Mouse (Mus musculus) hindbrain, embryonic 16.5 days (tissue): ENCODE results near the gene Nepro. TPM values are rescaled to one million over a fixed set of nuclear protein-coding genes. Genes with fewer than 3 reads are reported as not detected.

Experiments
- ATAC-seq: fragments of 200-750 bp; cut with Nextera tagmentation; 2 replicates; pipeline ENCODE4 v1.8.0; 2017; ENCODE audit warnings: moderate TSS enrichment, moderate library complexity
- H3K27ac ChIP-seq: fragments of 300-500 bp; sonication (generic); 2 replicates; pipeline ENCODE4 v1.5.1; 2014; ENCODE audit warnings: low read depth, mild to moderate bottlenecking, control low read depth, low read length, moderate library complexity
- H3K27me3 ChIP-seq: fragments of 300-500 bp; sonication (generic); replicated peaks from 2 replicates; pipeline ENCODE4 v1.6.1; 2014; ENCODE audit warnings: low read length; ENCODE audit not compliant: control insufficient read depth, insufficient read depth
- H3K36me3 ChIP-seq: fragments of 300-500 bp; sonication (generic); 2 replicates; pipeline ENCODE4 v1.6.1; 2014; ENCODE audit warnings: mild to moderate bottlenecking, low read length, moderate library complexity, mixed read lengths; ENCODE audit not compliant: control insufficient read depth, insufficient read depth
- H3K4me1 ChIP-seq: fragments of 300-500 bp; sonication (generic); 2 replicates; pipeline ENCODE4 v1.6.1; 2014; ENCODE audit warnings: low read depth, low read length; ENCODE audit not compliant: control insufficient read depth, insufficient read depth
- H3K4me2 ChIP-seq: fragments of 300-500 bp; sonication (generic); 2 replicates; pipeline ENCODE4 v1.6.1; 2014; ENCODE audit warnings: mild to moderate bottlenecking, low read length, control low read depth, moderate library complexity
- H3K4me3 ChIP-seq: fragments of 300-500 bp; sonication (generic); 2 replicates; pipeline ENCODE4 v1.5.1; 2014; ENCODE audit warnings: mild to moderate bottlenecking, low read length, control low read depth, moderate library complexity
- H3K9ac ChIP-seq: fragments of 300-500 bp; sonication (generic); 2 replicates; pipeline ENCODE4 v1.6.1; 2014; ENCODE audit warnings: low read depth, mild to moderate bottlenecking, control low read depth, low read length, moderate library complexity
- H3K9me3 ChIP-seq: fragments of 300-500 bp; sonication (generic); 2 replicates; pipeline ENCODE4 v1.6.1; 2014; ENCODE audit warnings: mild to moderate bottlenecking, low read length, moderate library complexity; ENCODE audit not compliant: control insufficient read depth
- WGBS: fragments of 180-500 bp; shearing (Covaris S2); extraction: QIAGEN DNeasy Blood & Tissue Kit; methylation state at CpG from one replicate; pipeline ENCODE4 v1.1.7; 2014; 5-methylcytosine and 5-hydroxymethylcytosine counted together
- polyA plus RNA-seq: library from polyadenylated mRNA; unstranded; fragments of >200 nt; fragmentation: Nextera tagmentation; extraction: Ambion mirVana; gene quantifications from 2 replicates; pipeline ENCODE4 v1.2.1, GENCODE M21; 2015

The Nepro gene
- polyA plus RNA-seq, 1 experiment from 2014 or later = 3.2 TPM

DNA sequence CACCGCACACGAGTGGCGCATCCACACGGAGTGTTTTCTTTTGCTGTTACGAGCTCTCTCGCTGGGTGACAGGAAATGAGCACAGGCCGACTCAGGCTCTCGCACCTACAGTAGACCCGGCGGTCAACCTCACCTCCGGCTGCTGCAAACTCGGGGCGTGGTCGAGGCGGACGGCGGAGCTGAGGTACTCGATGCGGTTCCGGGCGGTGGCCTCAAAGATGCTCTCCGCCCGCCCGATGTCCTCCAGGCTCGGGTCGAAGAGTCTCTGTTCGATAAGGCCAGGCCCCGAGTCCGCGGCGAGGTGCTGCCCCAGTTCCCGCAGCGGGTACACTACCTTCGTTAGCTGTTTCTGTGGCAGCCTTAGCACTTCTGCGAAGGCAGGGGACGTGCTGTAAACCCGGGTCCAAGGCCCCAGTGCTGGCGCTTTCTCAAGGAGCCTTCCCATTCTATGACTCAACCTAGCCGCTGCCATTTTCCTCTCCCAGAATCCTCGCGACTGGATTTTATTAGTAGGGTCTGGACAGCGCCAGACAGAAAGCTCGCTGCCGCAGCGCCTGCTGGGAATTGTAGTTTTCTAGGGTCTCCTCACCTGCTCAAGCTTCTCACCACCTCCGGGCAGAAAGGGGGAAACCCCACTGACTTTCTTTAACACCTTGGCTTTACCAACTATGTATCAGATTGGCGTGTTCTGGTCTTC is 21.9 kb downstream of the Nepro start, which contains the start of gene Gtpbp8:
Gene Gtpbp8 (minus strand): TSS at position 498 of the 697 bp plus-strand sequence.
- H3K9ac ChIP-seq = peak within 1 kb of the TSS; percentile 94
- H3K4me1 ChIP-seq = peaks cover 13% of the 10 kb centered on the region
- H3K4me3 ChIP-seq = peak within 1 kb of the TSS; percentile 88
- H3K36me3 ChIP-seq = peaks cover 9% of the 10 kb centered on the region
- peak within 1 kb of the TSS; percentile 98 for H3K27ac ChIP-seq
- H3K9me3 ChIP-seq = no peaks in the 10 kb centered on the region
- peak; percentile 97 for ATAC-seq
- under 1% methylated on average over 45 of the region's 47 CpGs for WGBS
- peak within 1 kb of the TSS; percentile 80 for H3K4me2 ChIP-seq
- no peaks in the 10 kb centered on the region for H3K27me3 ChIP-seq

- ATAC-seq = no peak
- Histone ChIP-seq H3K9ac (no peak overlapping the region), H3K27me3 (no peaks in the 10 kb centered on the region), H3K36me3 (no peaks in the 10 kb centered on the region), H3K4me3 (no peak overlapping the region), H3K27ac (no peak overlapping the region), H3K4me2 (no peak overlapping the region), H3K4me1 (peaks cover 13% of the 10 kb centered on the region), H3K9me3 (no peaks in the 10 kb centered on the region)
- WGBS = 61% methylated on average over 3 of the region's 3 CpGs
These were observed 23.9 kb downstream of the Nepro start for GRCm38 (mm10) chr16:44748007-44748406.

DNA sequence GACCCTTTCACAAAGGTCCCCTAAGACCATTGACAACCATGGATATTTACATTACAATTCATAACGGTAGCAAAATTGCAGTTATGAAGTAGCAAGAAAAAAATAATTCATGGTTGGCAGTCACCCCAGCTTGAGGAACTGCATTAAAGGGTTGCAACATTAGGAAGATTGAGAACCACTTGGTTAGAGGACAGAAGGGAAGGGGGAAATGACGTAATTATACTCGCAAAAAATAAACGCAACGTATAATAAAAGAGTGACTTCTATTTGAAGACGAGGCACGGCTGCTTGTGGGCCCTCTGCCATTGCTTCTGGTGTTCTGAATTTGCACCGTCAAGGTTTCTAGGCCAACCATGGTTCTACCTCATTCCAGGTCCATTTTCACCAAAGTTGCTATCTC is 33.6 kb downstream of the Nepro start:
- H3K4me1 ChIP-seq = no peaks in the 10 kb centered on the region
- ATAC-seq = no peak
- no peak overlapping the region for H3K27ac ChIP-seq
- H3K36me3 ChIP-seq = no peaks in the 10 kb centered on the region
- H3K9me3 ChIP-seq = no peaks in the 10 kb centered on the region
- no peak overlapping the region for H3K4me2 ChIP-seq
- no peak overlapping the region for H3K4me3 ChIP-seq
- no peaks in the 10 kb centered on the region for H3K27me3 ChIP-seq
- H3K9ac ChIP-seq = no peak overlapping the region
- whole genome bisulfite sequencing = 92% methylated on average over 8 of the region's 8 CpGs

GRCm38 (mm10) chr16:44761811-44762210 is 37.7 kb downstream of the Nepro start:
- H3K9ac ChIP-seq = no peak overlapping the region
- H3K4me2 ChIP-seq = no peak overlapping the region
- no peaks in the 10 kb centered on the region for H3K9me3 ChIP-seq
- H3K27ac ChIP-seq = no peak overlapping the region
- no peak for ATAC-seq
- no peaks in the 10 kb centered on the region for H3K36me3 ChIP-seq
- WGBS = 73% methylated on average over 1 of the region's 1 CpGs
- no peaks in the 10 kb centered on the region for H3K4me1 ChIP-seq
- no peak overlapping the region for H3K4me3 ChIP-seq
- no peaks in the 10 kb centered on the region for H3K27me3 ChIP-seq

GRCm38 (mm10) chr16:44765555-44766319 is 41.6 kb downstream of the Nepro start, which contains the start of gene Cd200r1:
Gene Cd200r1, plus strand, starts transcription at chr16:44765736.
- H3K36me3 ChIP-seq = no peaks in the 10 kb centered on the region
- no peak within 1 kb of the TSS for H3K4me2 ChIP-seq
- no peak within 1 kb of the TSS for H3K9ac ChIP-seq
- H3K4me3 ChIP-seq = no peak within 1 kb of the TSS
- no peak for ATAC-seq
- no peaks in the 10 kb centered on the region for H3K4me1 ChIP-seq
- no peaks in the 10 kb centered on the region for H3K9me3 ChIP-seq
- WGBS = 85% methylated on average over 22 of the region's 22 CpGs
- no peak within 1 kb of the TSS for H3K27ac ChIP-seq
- H3K27me3 ChIP-seq = no peaks in the 10 kb centered on the region

DNA sequence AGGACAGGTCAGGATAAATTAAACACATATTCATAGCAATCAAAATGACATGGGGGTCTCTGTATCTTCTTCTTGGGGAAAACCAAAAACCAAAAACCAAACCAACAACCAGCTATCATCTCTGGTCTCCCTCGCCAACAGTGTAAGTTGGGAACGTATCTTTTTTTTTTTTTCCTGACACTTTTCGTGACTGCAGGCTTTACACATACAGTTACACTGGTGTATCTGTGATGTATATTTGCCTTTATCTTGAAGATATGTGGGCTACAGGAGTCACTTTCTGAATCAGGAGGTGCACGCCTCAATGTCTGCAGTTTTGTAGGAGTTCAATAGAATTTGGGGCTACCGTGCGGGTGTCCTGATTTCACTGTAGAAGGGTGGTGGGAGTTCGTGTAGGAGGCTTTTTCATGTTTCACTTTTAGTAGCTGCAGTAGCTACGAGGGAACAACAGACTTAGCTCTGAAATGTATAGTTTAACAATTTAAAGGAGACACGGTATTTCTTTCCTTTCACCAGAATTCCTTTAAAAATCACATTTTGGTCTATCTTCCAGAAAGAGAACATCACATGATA is 42.3 kb downstream of the Nepro start:
- Histone ChIP-seq H3K9me3 (no peaks in the 10 kb centered on the region), H3K4me2 (no peak overlapping the region), H3K4me3 (no peak overlapping the region), H3K27ac (no peak overlapping the region), H3K27me3 (no peaks in the 10 kb centered on the region), H3K36me3 (no peaks in the 10 kb centered on the region), H3K4me1 (no peaks in the 10 kb centered on the region), H3K9ac (no peak overlapping the region)
- ATAC-seq = no peak
- WGBS = 92% methylated on average over 9 of the region's 9 CpGs

DNA sequence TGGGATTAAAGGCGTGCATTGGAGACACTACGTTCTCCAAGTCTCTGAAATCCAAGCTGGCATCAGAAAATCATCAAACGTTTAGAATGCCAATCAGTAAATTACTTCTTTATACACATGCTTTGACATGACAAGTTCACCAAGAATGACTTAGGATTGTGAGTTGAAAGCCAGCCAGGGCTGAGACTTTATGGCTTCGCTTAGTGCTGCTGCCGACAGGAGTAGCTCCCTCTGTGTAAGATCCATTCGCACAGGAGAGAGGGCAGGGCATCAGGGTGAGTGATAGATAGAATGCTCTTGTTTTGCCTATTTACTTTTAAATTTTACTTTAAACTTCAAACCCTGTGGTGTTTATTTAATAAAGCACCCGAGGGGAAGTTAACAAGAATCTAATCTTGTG is 43.4 kb downstream of the Nepro start:
- Histone ChIP-seq H3K4me1 (no peaks in the 10 kb centered on the region), H3K36me3 (no peaks in the 10 kb centered on the region), H3K27ac (no peak overlapping the region), H3K4me2 (no peak overlapping the region), H3K9me3 (no peaks in the 10 kb centered on the region), H3K9ac (no peak overlapping the region), H3K4me3 (no peak overlapping the region), H3K27me3 (no peaks in the 10 kb centered on the region)
- ATAC-seq = no peak
- WGBS = 89% methylated on average over 7 of the region's 7 CpGs

GRCm38 (mm10) chr16:44767967-44768366 is 43.9 kb downstream of the Nepro start:
- H3K4me3 ChIP-seq = no peak overlapping the region
- H3K36me3 ChIP-seq = no peaks in the 10 kb centered on the region
- peak; percentile 60; the same call in 1 of the 2 replicates for ATAC-seq
- no peaks in the 10 kb centered on the region for H3K9me3 ChIP-seq
- H3K4me1 ChIP-seq = no peaks in the 10 kb centered on the region
- WGBS = 63% methylated on average over 2 of the region's 2 CpGs
- no peak overlapping the region for H3K4me2 ChIP-seq
- no peak overlapping the region for H3K9ac ChIP-seq
- no peaks in the 10 kb centered on the region for H3K27me3 ChIP-seq
- no peak overlapping the region for H3K27ac ChIP-seq

GRCm38 (mm10) chr16:44772577-44772976 is 48.5 kb downstream of the Nepro start:
- H3K36me3 ChIP-seq = no peaks in the 10 kb centered on the region
- WGBS = 80% methylated on average over 6 of the region's 6 CpGs
- no peak for ATAC-seq

More at GRCm38 (mm10) chr16:44772577-44772976, 48.5 kb downstream of the Nepro start:
- no peaks in the 10 kb centered on the region for H3K4me1 ChIP-seq
- no peak overlapping the region for H3K4me3 ChIP-seq
- no peaks in the 10 kb centered on the region for H3K9me3 ChIP-seq
- no peaks in the 10 kb centered on the region for H3K27me3 ChIP-seq
- no peak overlapping the region for H3K9ac ChIP-seq
- no peak overlapping the region for H3K4me2 ChIP-seq
- H3K27ac ChIP-seq = no peak overlapping the region
